Mouse (Mus musculus): ENCODE measurements around the gene Mcm10.

Mcm10 gene

DNA sequence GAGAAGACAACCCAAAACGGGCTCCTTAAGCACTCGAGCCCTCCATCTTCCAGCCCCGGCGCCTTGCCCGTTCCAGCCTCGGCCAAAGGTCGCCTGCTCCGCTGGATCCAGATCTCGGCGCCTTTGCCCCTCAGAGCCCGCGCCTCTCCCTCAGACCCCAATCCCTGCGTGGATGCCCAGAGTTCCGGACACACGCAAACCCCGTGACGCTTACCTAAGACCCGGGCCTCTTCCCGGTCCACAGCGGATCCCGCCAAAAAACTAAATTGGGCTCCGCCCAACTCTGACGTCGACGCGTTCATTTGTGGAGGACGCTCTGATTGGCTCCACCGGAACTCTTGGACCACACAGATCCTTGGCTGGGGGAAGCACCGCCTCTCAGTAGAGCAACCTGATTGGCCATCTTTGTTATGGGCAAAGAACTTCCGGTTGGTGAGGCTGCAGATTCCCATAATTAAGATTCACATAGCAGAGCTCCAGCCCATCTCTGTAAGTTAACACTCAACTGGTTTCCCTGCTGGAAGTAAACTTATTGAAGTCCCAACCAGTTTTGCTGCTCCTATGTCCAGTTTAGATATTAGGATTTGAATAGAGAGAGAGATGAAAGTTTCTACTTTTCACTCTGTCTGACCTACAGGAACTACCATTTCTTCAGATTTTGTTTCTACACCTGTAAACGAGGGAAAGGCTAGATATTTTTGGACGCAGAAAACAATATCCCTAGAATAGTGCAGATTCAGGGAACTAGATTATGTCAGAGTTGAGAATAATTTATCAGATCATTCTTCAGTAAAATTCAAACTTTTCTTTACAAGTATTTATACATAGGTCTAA, at the start of gene Mcm10:
Gene Mcm10 (minus strand): TSS at position 301 of the 834 bp plus-strand sequence.
- DNase-seq: peak; percentile 94

DNA sequence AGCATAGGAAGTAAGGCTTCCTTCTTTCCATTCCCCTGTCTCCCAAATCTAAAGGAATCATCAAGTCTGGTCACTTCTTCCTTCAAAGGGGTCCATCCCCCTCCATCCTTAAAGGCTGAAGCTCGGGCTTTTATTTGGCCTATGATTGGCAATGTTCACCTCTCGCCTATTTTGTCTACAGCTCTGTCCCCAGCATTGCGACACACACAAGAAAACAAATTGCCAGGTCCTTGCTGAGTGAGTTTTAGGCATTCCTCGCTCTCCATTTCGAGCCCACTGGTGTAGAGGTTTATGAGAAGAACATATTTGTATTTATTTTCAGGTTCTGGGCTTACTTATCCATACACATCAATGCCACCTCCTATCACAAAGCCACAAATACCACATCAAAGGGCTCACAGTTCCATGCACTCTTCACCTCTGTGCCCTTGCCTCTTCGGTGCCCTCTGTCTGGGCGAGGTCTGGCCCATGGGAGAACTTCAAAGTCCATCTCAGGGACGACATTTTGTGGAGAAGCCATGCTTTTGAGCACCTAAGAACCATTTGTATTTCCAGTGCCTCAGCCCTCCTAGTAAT, 48.6 kb upstream of the Mcm10 start:
- DNase-seq: no peak

DNA sequence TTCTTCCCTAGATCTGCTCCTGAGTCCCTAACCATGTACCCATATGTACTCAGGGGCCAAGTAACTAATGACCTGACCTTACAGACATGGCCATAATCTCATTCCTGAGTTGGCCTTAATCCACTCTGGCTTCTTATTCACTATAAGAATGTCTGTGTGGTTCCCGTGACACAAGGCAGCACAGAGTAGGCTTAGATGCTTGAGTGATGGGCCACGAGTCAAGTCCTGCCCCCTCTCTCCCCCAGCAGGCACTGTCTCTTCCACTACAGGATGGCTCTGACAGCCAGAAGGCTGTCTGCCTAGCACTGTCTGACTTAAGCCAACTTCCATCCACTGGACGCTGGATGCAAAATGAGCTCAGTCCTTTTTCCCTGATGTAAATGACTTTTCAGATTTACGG, 47.4 kb upstream of the Mcm10 start:
- no peak for DNase-seq

GRCm38 (mm10) chr2:5058436-5058835, 45.8 kb upstream of the Mcm10 start:
- DNase-seq: no peak

GRCm38 (mm10) chr2:5050562-5050961, 38.0 kb upstream of the Mcm10 start:
- no peak for DNase-seq

DNA sequence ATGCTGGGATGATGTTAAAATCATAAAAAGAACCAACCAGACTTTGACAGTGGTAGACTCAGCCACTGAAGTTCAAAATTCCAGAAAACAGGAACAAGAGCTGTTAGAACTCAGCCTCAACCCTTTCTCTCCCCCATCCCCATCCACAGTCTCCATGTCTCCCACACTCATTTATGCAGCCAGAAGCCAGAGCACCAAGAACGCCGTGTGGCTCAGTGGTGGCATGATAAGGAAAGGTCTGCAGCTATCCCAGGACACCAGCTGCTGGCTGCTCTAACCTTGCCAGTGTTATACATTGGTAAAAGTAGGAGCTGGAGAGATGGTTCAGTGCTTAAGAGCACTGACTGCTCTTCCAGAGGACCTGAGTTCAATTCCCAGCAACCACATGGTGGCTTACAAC, 34.4 kb upstream of the Mcm10 start:
- no peak for DNase-seq

GRCm38 (mm10) chr2:5045269-5045965, 32.8 kb upstream of the Mcm10 start:
- no peak for DNase-seq

DNA sequence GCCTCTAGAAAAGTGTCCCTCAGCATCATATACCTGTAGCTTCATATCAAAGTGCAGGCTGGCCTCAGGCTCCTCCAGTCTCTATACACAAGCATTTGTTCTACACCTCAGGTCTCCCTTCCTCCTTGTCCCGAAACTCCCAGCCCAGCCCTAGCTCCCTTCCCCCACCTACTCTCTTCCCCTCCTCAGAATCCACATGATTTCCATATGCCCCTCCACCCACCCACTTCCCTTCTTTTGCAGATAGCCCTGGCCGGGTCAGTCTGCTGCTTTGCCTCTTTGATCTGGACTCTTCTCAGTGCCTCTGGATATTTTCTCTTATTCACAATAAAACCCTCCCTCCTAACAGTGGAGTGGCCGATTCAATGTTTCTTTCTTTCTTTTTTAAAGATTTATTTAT, 31.7 kb upstream of the Mcm10 start:
- no peak for DNase-seq

GRCm38 (mm10) chr2:5043476-5043761, 30.8 kb upstream of the Mcm10 start:
- DNase-seq: no peak

DNA sequence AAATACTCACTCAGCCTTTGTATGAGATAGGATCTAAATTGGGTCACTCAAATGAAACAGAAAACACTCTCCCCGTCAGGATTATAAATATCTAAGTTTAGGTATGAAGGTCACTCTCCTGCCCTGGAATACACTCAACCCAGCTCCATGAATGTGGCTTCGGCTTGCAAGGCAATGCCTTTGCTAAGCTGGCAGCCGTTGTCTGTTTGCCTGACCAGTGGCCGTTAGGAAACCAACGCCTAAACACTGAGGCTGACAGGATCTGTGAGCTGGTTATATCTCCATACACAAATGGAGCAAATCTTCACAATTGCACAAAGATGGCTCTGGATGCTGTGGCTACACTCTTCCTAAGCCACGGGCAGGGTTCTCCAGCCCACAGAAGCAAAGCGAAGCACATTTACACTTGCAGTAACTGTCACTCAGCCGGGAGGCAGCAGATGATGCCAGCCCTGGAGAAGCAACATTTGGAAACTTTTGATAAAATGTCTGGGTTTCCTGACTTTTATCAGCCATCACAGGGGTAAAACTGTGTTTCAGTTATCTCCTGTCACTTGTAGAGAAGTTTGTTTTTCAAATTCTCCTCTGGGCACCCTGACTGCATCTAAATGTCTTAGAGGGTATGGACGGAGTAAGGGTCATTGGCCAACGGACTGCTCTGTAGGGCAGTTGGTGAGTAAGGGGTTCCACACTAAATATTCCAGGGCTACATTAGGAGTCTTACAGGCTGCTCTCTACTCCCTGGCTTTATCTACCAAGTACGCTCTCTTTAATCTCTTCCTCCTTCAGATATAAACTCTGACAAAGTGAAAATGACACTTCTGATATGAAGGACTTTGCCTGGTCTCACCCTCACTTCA, 30.3 kb upstream of the Mcm10 start:
- no peak for DNase-seq

- no peak for DNase-seq
These were observed 29.3 kb upstream of the Mcm10 start for GRCm38 (mm10) chr2:5041854-5042253.

DNA sequence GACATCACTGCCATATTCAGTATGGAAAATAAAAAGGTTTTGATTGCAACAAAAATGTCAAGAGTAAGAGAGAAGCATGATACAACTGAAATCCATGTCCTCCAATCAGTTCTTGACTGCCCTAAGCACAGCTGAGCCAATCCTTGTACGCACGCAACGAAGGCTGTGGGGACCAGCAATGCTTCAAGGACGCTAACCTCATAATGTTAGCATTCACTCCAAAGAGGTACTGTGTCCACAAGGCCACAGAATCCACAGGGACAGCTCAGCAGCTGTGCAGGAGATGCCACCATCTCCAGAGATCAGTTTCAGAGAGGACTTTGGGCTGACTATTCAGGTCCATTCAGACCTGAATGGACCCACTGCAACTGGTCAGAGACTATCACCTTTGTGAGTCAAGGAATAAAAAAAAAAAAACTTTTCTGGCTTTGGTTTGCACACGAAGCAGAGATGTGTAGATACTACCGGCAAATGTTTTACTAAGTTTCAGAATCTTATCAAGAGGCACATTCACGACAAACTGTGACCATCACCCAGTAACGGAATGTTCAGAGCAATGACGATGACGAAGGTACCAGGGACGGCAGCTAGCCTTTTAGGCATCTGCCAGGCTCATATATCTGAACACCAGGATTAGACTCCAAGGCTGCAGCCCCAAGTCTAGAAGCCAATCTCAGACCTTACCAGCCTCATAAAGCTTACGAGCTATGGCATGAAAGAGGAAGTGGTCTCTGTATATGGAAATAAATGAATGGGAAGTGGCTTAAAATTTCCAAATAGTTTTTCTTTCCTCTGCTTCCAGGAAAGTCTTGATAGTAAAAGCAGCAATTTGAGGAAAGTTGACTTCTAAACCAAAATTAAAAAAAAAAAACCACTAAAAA, 27.9 kb upstream of the Mcm10 start:
- DNase-seq: no peak

DNA sequence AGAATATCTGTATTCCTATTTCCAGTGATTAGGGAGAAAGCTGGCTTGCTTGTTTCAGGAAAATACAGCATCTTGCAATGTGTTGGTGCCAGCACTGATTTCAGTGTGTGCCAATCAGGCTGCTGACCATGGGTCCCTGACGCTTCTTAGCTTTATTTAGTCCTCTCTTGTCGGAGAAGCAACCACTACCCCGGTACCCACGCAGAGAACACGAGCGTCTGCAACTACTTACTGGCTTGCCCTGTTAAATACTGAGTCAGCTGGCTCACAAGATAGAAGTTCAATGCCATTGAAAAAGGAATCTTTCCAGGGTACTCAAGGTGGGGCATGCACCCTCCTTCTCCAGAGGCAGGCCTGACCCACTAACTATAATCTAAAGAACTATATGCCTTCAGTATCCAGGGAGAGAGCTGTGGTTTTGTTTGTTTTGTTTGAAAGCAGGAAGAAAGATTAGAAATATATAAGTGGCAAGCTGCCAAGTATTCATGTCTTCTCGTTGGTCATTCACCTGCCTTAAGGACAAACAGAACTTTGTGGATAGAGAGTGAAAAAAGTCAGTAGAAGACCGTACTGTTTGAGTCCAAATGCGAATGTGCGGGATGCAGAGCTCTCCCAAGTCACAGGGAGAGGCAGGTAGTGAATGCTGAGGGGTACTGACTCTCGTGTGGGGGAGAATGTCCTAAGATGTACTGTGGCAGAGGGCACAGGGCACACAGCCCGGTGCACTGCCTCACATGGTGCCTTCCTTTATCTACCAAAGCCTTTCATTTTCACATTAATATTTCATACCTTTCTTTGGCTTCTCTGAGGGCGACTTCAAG, 27.0 kb upstream of the Mcm10 start:
- DNase-seq: no peak

GRCm38 (mm10) chr2:5038320-5038719, 25.7 kb upstream of the Mcm10 start:
- no peak for DNase-seq

DNA sequence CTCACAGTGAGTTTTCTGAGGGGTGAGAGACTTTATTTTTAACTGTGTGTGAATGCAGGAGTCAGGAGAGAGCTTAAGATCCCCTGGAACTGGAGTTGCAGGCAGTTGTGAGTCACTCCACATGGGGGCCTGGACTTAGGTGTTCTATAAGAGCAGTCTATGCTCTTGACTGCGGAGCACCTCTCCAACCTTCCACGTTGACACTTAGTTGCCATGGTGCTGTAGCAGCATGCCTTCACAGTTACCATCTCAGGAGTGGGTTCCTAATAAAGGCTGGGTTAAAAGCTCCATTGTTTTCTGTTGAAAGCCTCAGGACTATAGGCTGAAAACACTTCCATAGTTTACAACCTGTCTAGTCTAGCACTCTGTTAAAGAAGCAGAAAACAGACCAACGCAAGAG, 24.8 kb upstream of the Mcm10 start:
- no peak for DNase-seq

GRCm38 (mm10) chr2:5036411-5037076, 24.0 kb upstream of the Mcm10 start:
- DNase-seq: no peak

- DNase-seq: no peak
These were observed 22.6 kb upstream of the Mcm10 start for GRCm38 (mm10) chr2:5035241-5035640.

- DNase-seq: no peak
These were observed 22.2 kb upstream of the Mcm10 start for GRCm38 (mm10) chr2:5034801-5035200.

DNA sequence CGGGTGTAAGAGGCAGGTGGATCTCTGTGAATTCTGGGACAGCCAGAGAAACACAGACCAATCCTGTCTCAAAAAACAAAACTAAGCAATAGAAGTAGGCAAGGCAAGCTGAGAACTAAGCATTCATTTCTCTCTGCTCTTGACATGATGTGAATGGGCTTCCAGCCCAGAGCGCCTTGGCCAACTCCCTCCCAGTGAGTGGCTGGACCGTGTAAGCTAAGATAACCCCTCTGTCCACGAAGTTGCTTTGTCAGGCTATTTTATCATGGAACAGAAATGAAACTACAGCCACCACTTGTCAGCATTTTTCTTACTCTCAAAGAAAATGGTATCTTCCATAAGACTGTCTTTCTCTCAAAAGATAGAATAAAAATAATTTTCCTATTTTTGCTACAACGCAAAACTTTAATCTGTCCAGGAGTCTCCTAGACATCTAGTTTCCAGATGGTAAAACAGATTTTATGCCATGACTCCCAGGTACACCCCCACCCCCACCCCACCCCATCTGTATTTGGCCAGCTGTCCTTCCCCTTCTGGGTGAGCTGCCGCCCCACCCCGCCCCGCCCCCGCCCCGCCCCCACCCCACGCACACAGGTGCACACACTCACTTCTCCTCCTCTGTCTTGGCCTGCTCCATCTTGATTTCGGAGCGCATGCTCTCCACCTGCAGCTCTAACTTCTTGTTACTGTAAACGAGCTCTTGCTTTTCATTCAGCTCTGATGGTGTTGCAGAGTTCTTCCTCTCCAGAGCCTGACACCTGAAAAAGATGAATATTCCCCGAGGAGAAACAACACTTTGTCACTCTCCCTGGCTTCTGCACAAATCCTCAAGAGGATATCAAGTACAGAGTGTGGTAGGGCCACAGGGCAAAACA, 21.2 kb upstream of the Mcm10 start:
- DNase-seq: no peak

DNA sequence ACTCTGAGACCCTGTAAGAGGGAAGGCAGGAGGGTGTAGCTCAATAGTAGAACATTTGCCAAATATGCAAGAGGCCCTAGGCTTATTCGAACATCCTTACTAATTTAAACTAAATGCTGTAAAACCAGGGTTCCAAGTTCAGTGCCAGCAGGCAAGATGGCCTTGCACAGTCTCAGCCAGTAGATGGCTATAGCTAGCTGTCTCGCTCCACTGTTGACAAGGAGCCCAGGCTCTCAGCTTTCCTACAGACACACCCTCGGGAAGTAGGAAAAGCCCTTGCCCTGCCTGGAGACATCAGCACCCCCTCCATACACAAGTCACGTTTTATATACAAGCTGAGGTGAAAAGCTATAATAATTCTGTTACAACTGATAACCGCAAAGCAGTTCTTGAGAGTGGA, 20.1 kb upstream of the Mcm10 start:
- DNase-seq: no peak
